Mouse (Mus musculus) olfactory bulb, adult 2 months (tissue): ENCODE measurements at regions not wholly inside any gene's neighbourhood (a gene's known extent, or its start where the extent isn't known, plus 50 kb on each side); places are given as distances from the start of the nearest gene placed in this dataset.

Experiments used
- CTCF ChIP-seq: fragments of 200-500 bp; IDR thresholded peaks from 2 replicates; pipeline ENCODE4 v1.5.1; 2012; ENCODE audit warnings: low read depth, mild to moderate bottlenecking, low read length, moderate library complexity; ENCODE audit not compliant: insufficient read depth
- POLR2A ChIP-seq: fragments of 200-500 bp; IDR thresholded peaks from 2 replicates; pipeline ENCODE4 v1.6.1; 2012; ENCODE audit warnings: mild to moderate bottlenecking, low read depth, low read length, moderate library complexity; ENCODE audit not compliant: insufficient read depth

DNA sequence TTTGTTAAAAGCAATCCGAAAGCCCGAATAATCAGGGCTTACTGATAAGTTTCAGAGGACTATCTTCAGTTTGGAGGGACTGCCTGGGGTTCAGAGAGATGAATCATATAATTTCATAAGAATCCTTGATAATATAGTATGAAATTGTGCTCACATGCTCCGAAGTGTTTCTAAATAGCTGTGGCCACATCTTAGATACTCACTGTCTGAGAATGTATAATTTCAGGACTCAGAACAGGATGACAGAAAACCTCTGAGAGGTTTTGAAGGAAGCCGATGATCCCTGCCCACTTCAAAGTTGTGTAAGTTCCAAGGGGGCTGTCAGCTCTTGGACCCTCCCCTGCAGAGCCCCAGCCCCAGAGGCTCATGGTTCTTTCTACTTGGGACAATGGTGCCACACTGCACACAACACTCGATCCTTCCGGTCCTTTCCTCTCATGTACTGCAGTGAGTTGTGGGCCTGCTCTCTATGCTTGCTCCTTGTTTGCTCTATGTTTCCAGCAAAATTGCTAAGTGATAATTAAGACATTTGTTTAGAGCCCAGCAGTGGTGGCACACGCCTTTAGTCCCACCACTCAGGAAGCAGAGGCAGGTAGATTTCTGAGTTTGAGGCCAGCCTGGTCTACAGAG, 174.0 kb downstream of the Dact1 start:
- TF ChIP-seq POLR2A (no peak), CTCF (no peak)
